ENCODE assay signal across 8 mouse cellular contexts in genomic region chr16:93306140-93306539, GRCm38 (mm10).
A peak's percentile ranks its signal among the peaks of the same experiment; 100 is the strongest.
DNase-seq lines count a peak whose midpoint lies in the region; ATAC-seq and TF ChIP-seq lines count a peak whose summit lies in the region.
"Not testable (repeated sequence)": the region's sequence is repeated elsewhere in the genome, so short reads cannot be mapped to it uniquely, and the experiment has no call there.

No protein-coding gene starts in this region.

- not testable (repeated sequence) for H3K27me3 ChIP-seq in forebrain, postnatal 0 days (ENCODE audit: insufficient read depth, low read length); hindbrain, postnatal 0 days (ENCODE audit: insufficient read depth, low read length); midbrain, postnatal 0 days (ENCODE audit: insufficient read depth, low read length); testis, adult 2 months (ENCODE audit: control insufficient read depth, insufficient read depth, low read length)

- H3K4me1 ChIP-seq in forebrain, postnatal 0 days (ENCODE audit: insufficient read depth); hindbrain, postnatal 0 days (ENCODE audit: insufficient read depth, low read length); midbrain, postnatal 0 days (ENCODE audit: insufficient read depth, low read length): not testable (repeated sequence)
- peaks cover 10% of the 10 kb centered on the region for H3K4me1 ChIP-seq in testis, adult 2 months (ENCODE audit: control insufficient read depth, insufficient read depth, low read length)

- not testable (repeated sequence) for TF ChIP-seq CTCF in brain, embryonic 14.5 days (IDR thresholded peaks at IDR 0.05; ENCODE audit: borderline replicate concordance, extremely low read depth, insufficient read depth, insufficient read length); forebrain, postnatal 0 days (IDR thresholded peaks at IDR 0.05; ENCODE audit: low read depth); hindbrain, postnatal 0 days (IDR thresholded peaks at IDR 0.05; ENCODE audit: low read depth); midbrain, postnatal 0 days (IDR thresholded peaks at IDR 0.05); testis, adult 2 months (IDR thresholded peaks at IDR 0.05; ENCODE audit: control insufficient read depth, insufficient read depth, insufficient replicate concordance, low read depth, low read length)

- H3K36me3 ChIP-seq in forebrain, postnatal 0 days (ENCODE audit: insufficient read depth); hindbrain, postnatal 0 days (ENCODE audit: insufficient read depth, low read length); midbrain, postnatal 0 days (ENCODE audit: insufficient read depth, low read length); testis, adult 2 months (ENCODE audit: control insufficient read depth, insufficient read depth, low read length): not testable (repeated sequence)

- H3K27ac ChIP-seq in forebrain, postnatal 0 days (ENCODE audit: low read depth, low read length); hindbrain, postnatal 0 days; midbrain, postnatal 0 days (ENCODE audit: low read depth, low read length); testis, adult 2 months (ENCODE audit: control insufficient read depth, insufficient read depth, low read depth, low read length): not testable (repeated sequence)

- WGBS in forebrain, postnatal 0 days, result 45% methylated on average over 7 of the region's 7 CpGs
- WGBS in hindbrain, postnatal 0 days, result 37% methylated on average over 7 of the region's 7 CpGs
- 44% methylated on average over 7 of the region's 7 CpGs for WGBS in midbrain, postnatal 0 days

- not testable (repeated sequence) for H3K9me3 ChIP-seq in forebrain, postnatal 0 days (ENCODE audit: low read length); hindbrain, postnatal 0 days (ENCODE audit: low read length); midbrain, postnatal 0 days (ENCODE audit: low read length)

- not testable (repeated sequence) for TF ChIP-seq POLR2A in brain, embryonic 14.5 days (IDR thresholded peaks at IDR 0.05; ENCODE audit: borderline replicate concordance, extremely low read depth, insufficient read depth, insufficient read length, poor library complexity, severe bottlenecking); testis, adult 2 months (IDR thresholded peaks at IDR 0.05; ENCODE audit: control insufficient read depth, low read depth, low read length)

- peak; percentile 51 for ATAC-seq in forebrain, postnatal 0 days
- ATAC-seq in hindbrain, postnatal 0 days, result peak; percentile 45; the same call in 1 of the 2 replicates
- not testable (repeated sequence) for ATAC-seq in midbrain, postnatal 0 days (ENCODE audit: low FRiP score)

- not testable (repeated sequence) for H3K9ac ChIP-seq in forebrain, postnatal 0 days; hindbrain, postnatal 0 days (replicated peaks; ENCODE audit: low read length); midbrain, postnatal 0 days (replicated peaks; ENCODE audit: low read length, poor library complexity, severe bottlenecking)

- H3K4me3 ChIP-seq in forebrain, postnatal 0 days (ENCODE audit: low read depth, low read length); hindbrain, postnatal 0 days (ENCODE audit: low read length); midbrain, postnatal 0 days (ENCODE audit: low read depth, low read length): not testable (repeated sequence)
- peak overlapping the region; percentile 80 for H3K4me3 ChIP-seq in testis, adult 2 months (ENCODE audit: control insufficient read depth, low read depth, low read length)

- not testable (repeated sequence) for H3K4me2 ChIP-seq in forebrain, postnatal 0 days (ENCODE audit: low read depth); hindbrain, postnatal 0 days (ENCODE audit: low read depth, low read length); midbrain, postnatal 0 days (ENCODE audit: low read depth, low read length, poor library complexity, severe bottlenecking)

- DNase-seq in R1 (ENCODE audit: low read depth, low spot score) (peak; percentile 56), ZHBTc4 (ENCODE audit: low read depth, low spot score) (peak; percentile 13)
- peak; percentile 37 for DNase-seq in brain, embryonic 14.5 days (ENCODE audit: low read depth)
- not testable (repeated sequence) for DNase-seq in forebrain, postnatal 0 days
- DNase-seq in heart, adult 11 months, result peak; percentile 1
- DNase-seq in hindbrain, postnatal 0 days (ENCODE audit: low spot score), result peak; percentile 22
- peak; percentile 39 for DNase-seq in midbrain, postnatal 0 days (ENCODE audit: low spot score)
